ENCODE assay signal across 23 mouse cellular contexts in the genomic region with DNA sequence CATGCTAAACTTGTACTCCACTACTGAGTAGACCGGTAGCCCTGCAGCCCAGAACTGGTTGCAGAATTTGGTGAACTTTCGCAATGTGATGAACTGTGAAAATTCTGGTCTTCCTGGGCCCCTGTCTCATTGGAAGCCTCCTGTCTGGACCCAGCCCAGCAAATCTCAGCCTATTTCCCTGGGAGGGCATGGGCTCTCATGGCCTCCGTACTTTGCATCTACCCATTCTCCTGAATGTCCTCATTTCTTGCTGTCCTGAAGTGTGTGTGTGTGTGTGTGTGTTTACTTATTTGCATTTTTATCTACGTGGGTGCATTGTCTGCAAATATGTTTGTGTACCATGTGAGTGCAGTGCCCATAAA. TPM values are rescaled to one million over a fixed set of nuclear protein-coding genes. Genes with fewer than 3 reads are reported as not detected.
DNase-seq lines count a peak whose midpoint lies in the region; ATAC-seq and TF ChIP-seq lines count a peak whose summit lies in the region.
"Had no signal": no experiment of that assay in that cellular context is flagged by ENCODE, and none has a peak within 500 bp of the region (broad histone marks: within the 10 kb centered on the region; RNA-seq: fewer than 3 reads in every experiment).

No protein-coding gene starts in this region.

- peaks cover 49% of the 10 kb centered on the region for H3K4me1 ChIP-seq in forebrain, embryonic 15.5 days
- peaks cover 14% of the 10 kb centered on the region; the same call in 1 of the 2 replicates for H3K4me1 ChIP-seq in forebrain, postnatal 0 days (ENCODE audit: insufficient read depth)
- peaks cover 24% of the 10 kb centered on the region for H3K4me1 ChIP-seq in midbrain, embryonic 15.5 days
- peaks cover 10% of the 10 kb centered on the region for H3K4me1 ChIP-seq in midbrain, embryonic 10.5 days

- peaks cover 6% of the 10 kb centered on the region; the same call in 1 of the 2 replicates for H3K36me3 ChIP-seq in forebrain, embryonic 15.5 days
- peaks cover 12% of the 10 kb centered on the region; the same call in 1 of the 2 replicates for H3K36me3 ChIP-seq in forebrain, postnatal 0 days (ENCODE audit: insufficient read depth)
- H3K36me3 ChIP-seq in midbrain, embryonic 15.5 days (replicated peaks): peaks cover 10% of the 10 kb centered on the region
- H3K36me3 ChIP-seq in midbrain, embryonic 10.5 days: peaks cover 7% of the 10 kb centered on the region; the same call in 1 of the 2 replicates
- H3K36me3 ChIP-seq: embryonic facial prominence, embryonic 10.5 days; limb, embryonic 12.5 days had no signal

- no peak overlapping the region for H3K4me3 ChIP-seq in forebrain, embryonic 15.5 days
- H3K4me3 ChIP-seq in forebrain, postnatal 0 days (ENCODE audit: low read depth, low read length): no peak overlapping the region
- H3K4me3 ChIP-seq in midbrain, embryonic 15.5 days: no peak overlapping the region
- H3K4me3 ChIP-seq in midbrain, embryonic 10.5 days: no peak overlapping the region
- H3K4me3 ChIP-seq: embryonic facial prominence, embryonic 10.5 days; limb, embryonic 12.5 days had no signal

- no peak overlapping the region for H3K9ac ChIP-seq in forebrain, embryonic 15.5 days (replicated peaks)
- no peak overlapping the region for H3K9ac ChIP-seq in forebrain, postnatal 0 days
- H3K9ac ChIP-seq in midbrain, embryonic 15.5 days: no peak overlapping the region
- H3K9ac ChIP-seq: limb, embryonic 12.5 days had no signal

- no peaks in the 10 kb centered on the region for H3K9me3 ChIP-seq in forebrain, embryonic 15.5 days
- no peaks in the 10 kb centered on the region for H3K9me3 ChIP-seq in forebrain, postnatal 0 days (ENCODE audit: low read length)
- no peaks in the 10 kb centered on the region for H3K9me3 ChIP-seq in midbrain, embryonic 15.5 days
- no peaks in the 10 kb centered on the region for H3K9me3 ChIP-seq in midbrain, embryonic 10.5 days (replicated peaks)
- H3K9me3 ChIP-seq: embryonic facial prominence, embryonic 10.5 days; limb, embryonic 12.5 days had no signal

- peak; percentile 49 for DNase-seq in cerebellum, adult 11-12 months
- no peak for DNase-seq in cerebellum, adult 18-20 months
- no peak for DNase-seq in forebrain, postnatal 0 days
- DNase-seq in midbrain, embryonic 10.5 days (ENCODE audit: low spot score): no peak
- DNase-seq: adrenal gland, postnatal 10 days; gastrocnemius, postnatal 14 days; heart, adult 11 months; kidney, adult 9 months; kidney, postnatal 14 days; lung, adult 18-20 months; lung, postnatal 10 days; right cerebral cortex, postnatal 14 days had no signal

- no peak for ATAC-seq in forebrain, embryonic 15.5 days (replicated peaks)
- ATAC-seq in forebrain, postnatal 0 days: no peak
- ATAC-seq in midbrain, embryonic 15.5 days (replicated peaks): no peak
- ATAC-seq in megakaryocyte, adult 5-6 weeks (ENCODE audit: poor library complexity, severe bottlenecking): no peak
- ATAC-seq: intestine, embryonic 16.5 days had no signal

- peaks cover 15% of the 10 kb centered on the region; the same call in 1 of the 2 replicates for H3K27me3 ChIP-seq in forebrain, embryonic 15.5 days
- H3K27me3 ChIP-seq in forebrain, postnatal 0 days (ENCODE audit: insufficient read depth, low read length): no peaks in the 10 kb centered on the region; the same call in 1 of the 2 replicates
- 0 out of 2 replicates have a peak, but pooled peaks cover 6% of the 10 kb centered on the region for H3K27me3 ChIP-seq in midbrain, embryonic 15.5 days (replicated peaks)
- H3K27me3 ChIP-seq in midbrain, embryonic 10.5 days (ENCODE audit: low read depth, poor library complexity, severe bottlenecking): peaks cover 46% of the 10 kb centered on the region

- no peak overlapping the region for H3K4me2 ChIP-seq in forebrain, embryonic 15.5 days (replicated peaks)
- no peak overlapping the region for H3K4me2 ChIP-seq in forebrain, postnatal 0 days (ENCODE audit: low read depth)
- no peak overlapping the region for H3K4me2 ChIP-seq in midbrain, embryonic 15.5 days
- H3K4me2 ChIP-seq: heart, embryonic 11.5 days; limb, embryonic 12.5 days; liver, embryonic 11.5 days had no signal

- H3K27ac ChIP-seq in forebrain, embryonic 15.5 days (replicated peaks): peak overlapping the region; percentile 93
- H3K27ac ChIP-seq in forebrain, postnatal 0 days (ENCODE audit: low read depth, low read length): no peak overlapping the region
- peak overlapping the region; percentile 71; the same call in 1 of the 2 replicates for H3K27ac ChIP-seq in midbrain, embryonic 15.5 days
- H3K27ac ChIP-seq in midbrain, embryonic 10.5 days (replicated peaks): no peak overlapping the region
- H3K27ac ChIP-seq: embryonic facial prominence, embryonic 10.5 days; limb, embryonic 12.5 days; stomach, postnatal 0 days had no signal

- WGBS in forebrain, embryonic 15.5 days: 69% methylated on average over 4 of the region's 4 CpGs
- 68% methylated on average over 4 of the region's 4 CpGs for WGBS in forebrain, postnatal 0 days
- 84% methylated on average over 4 of the region's 4 CpGs for WGBS in midbrain, embryonic 15.5 days
- WGBS in midbrain, embryonic 10.5 days: 91% methylated on average over 4 of the region's 4 CpGs

- TF ChIP-seq CTCF in forebrain, postnatal 0 days (IDR thresholded peaks at IDR 0.05; ENCODE audit: low read depth): no peak

RNA-seq across cellular contexts. Expression of gene Ccm2l, which starts 15.8 kb away (rescaled TPM):
- 0.98 and 1.1 TPM in 2 replicates for polyA plus RNA-seq in forebrain, embryonic 15.5 days (2015; fragmentation: Nextera tagmentation; extraction: Ambion mirVana)
- total RNA-seq in forebrain, postnatal 0 days (2014; rRNA removed): 2.1 and 7.4 TPM in 2 replicates
- polyA plus RNA-seq in forebrain, postnatal 0 days (2015; fragmentation: Nextera tagmentation; extraction: Ambion mirVana): 1.1 TPM in 2 replicates
- 1.7 and 2.7 TPM in 2 replicates for polyA plus RNA-seq in midbrain, embryonic 15.5 days (2015; fragmentation: Nextera tagmentation; extraction: Ambion mirVana)
- polyA plus RNA-seq in midbrain, embryonic 10.5 days (2016; fragmentation: Nextera tagmentation; extraction: Ambion mirVana): 1.1 and 1.2 TPM in 2 replicates
- 0.59 TPM in 1 of 2 replicates, not detected in the other for total RNA-seq in megakaryocyte, adult 5-6 weeks (2015)
- 0.22 TPM in 1 of 2 replicates, not detected in the other for total RNA-seq in megakaryocyte, adult 5-6 weeks (2017)

RNA-seq across cellular contexts. Expression of gene Xkr7, which starts 18.3 kb away (rescaled TPM):
- polyA plus RNA-seq in forebrain, embryonic 15.5 days (2015; fragmentation: Nextera tagmentation; extraction: Ambion mirVana): 1.9 and 2.0 TPM in 2 replicates
- total RNA-seq in forebrain, postnatal 0 days (2014; rRNA removed): 17.2 and 21.9 TPM in 2 replicates
- 0.76 and 0.77 TPM in 2 replicates for polyA plus RNA-seq in forebrain, postnatal 0 days (2015; fragmentation: Nextera tagmentation; extraction: Ambion mirVana)
- polyA plus RNA-seq in midbrain, embryonic 15.5 days (2015; fragmentation: Nextera tagmentation; extraction: Ambion mirVana): 1.9 and 2.1 TPM in 2 replicates
- polyA plus RNA-seq in midbrain, embryonic 10.5 days (2016; fragmentation: Nextera tagmentation; extraction: Ambion mirVana): 0.21 and 0.68 TPM in 2 replicates
- total RNA-seq in megakaryocyte, adult 5-6 weeks (2015): not detected in 2 replicates
- total RNA-seq in megakaryocyte, adult 5-6 weeks (2017): not detected in 2 replicates
- total RNA-seq: hematopoietic stem cell, adult 5-6 weeks had no signal
- polyA plus RNA-seq: heart, embryonic 11.5 days; heart, postnatal 0 days; limb, embryonic 12.5 days; liver, embryonic 11.5 days; stomach, postnatal 0 days had no signal

RNA-seq across cellular contexts. Expression of gene Pdrg1, which starts 34.8 kb away (rescaled TPM):
- polyA plus RNA-seq in forebrain, embryonic 15.5 days (2015; fragmentation: Nextera tagmentation; extraction: Ambion mirVana): 188 and 189 TPM in 2 replicates
- total RNA-seq in forebrain, postnatal 0 days (2014; rRNA removed): 65.9 and 95.4 TPM in 2 replicates
- polyA plus RNA-seq in forebrain, postnatal 0 days (2015; fragmentation: Nextera tagmentation; extraction: Ambion mirVana): 195 and 219 TPM in 2 replicates
- polyA plus RNA-seq in midbrain, embryonic 15.5 days (2015; fragmentation: Nextera tagmentation; extraction: Ambion mirVana): 234 and 236 TPM in 2 replicates
- polyA plus RNA-seq in midbrain, embryonic 10.5 days (2016; fragmentation: Nextera tagmentation; extraction: Ambion mirVana): 108 and 111 TPM in 2 replicates
- 34.0 and 38.6 TPM in 2 replicates for total RNA-seq in megakaryocyte, adult 5-6 weeks (2015)
- total RNA-seq in megakaryocyte, adult 5-6 weeks (2017): 80.2 and 129 TPM in 2 replicates

RNA-seq across cellular contexts. Expression of gene Hck, which starts 58.3 kb away (rescaled TPM):
- polyA plus RNA-seq in forebrain, embryonic 15.5 days (2015; fragmentation: Nextera tagmentation; extraction: Ambion mirVana): 1.2 and 1.4 TPM in 2 replicates
- 3.1 and 5.7 TPM in 2 replicates for total RNA-seq in forebrain, postnatal 0 days (2014; rRNA removed)
- polyA plus RNA-seq in forebrain, postnatal 0 days (2015; fragmentation: Nextera tagmentation; extraction: Ambion mirVana): 2.6 and 3.5 TPM in 2 replicates
- polyA plus RNA-seq in midbrain, embryonic 15.5 days (2015; fragmentation: Nextera tagmentation; extraction: Ambion mirVana): 2.9 and 3.3 TPM in 2 replicates
- polyA plus RNA-seq in midbrain, embryonic 10.5 days (2016; fragmentation: Nextera tagmentation; extraction: Ambion mirVana): 2.1 and 2.2 TPM in 2 replicates
- 207 and 212 TPM in 2 replicates for total RNA-seq in megakaryocyte, adult 5-6 weeks (2015)
- 279 and 282 TPM in 2 replicates for total RNA-seq in megakaryocyte, adult 5-6 weeks (2017)

Comparison
In these comparisons a context has a peak if more than half of its experiments do, and no peak if none do; other contexts are left out.
1. H3K27ac ChIP-seq: peak in forebrain, embryonic 15.5 days (single experiment) and midbrain, embryonic 15.5 days (single experiment); none in forebrain, postnatal 0 days (single experiment) and midbrain, embryonic 10.5 days (single experiment).